Mouse (Mus musculus) limb, embryonic 10.5 days (tissue): ENCODE results near the gene Ncam1. TPM values are rescaled to one million over a fixed set of nuclear protein-coding genes. Genes with fewer than 3 reads are reported as not detected.

Source experiments
- DNase-seq: peaks from one replicate; pipeline ENCODE4 v3.0.0-alpha.2; 2017; ENCODE audit warnings: low spot score
- H3K27ac ChIP-seq: fragments of 300-500 bp; sonication (generic); 2 replicates; pipeline ENCODE4 v1.5.1; 2016; ENCODE audit warnings: mild to moderate bottlenecking
- H3K27me3 ChIP-seq: fragments of 300-500 bp; sonication (generic); 2 replicates; pipeline ENCODE4 v1.6.1; 2016; ENCODE audit warnings: low read depth, mild to moderate bottlenecking; ENCODE audit not compliant: poor library complexity, severe bottlenecking
- H3K36me3 ChIP-seq: fragments of 300-500 bp; sonication (generic); 2 replicates; pipeline ENCODE4 v1.6.1; 2016; ENCODE audit warnings: mild to moderate bottlenecking, moderate library complexity
- H3K4me1 ChIP-seq: fragments of 300-500 bp; sonication (generic); 2 replicates; pipeline ENCODE4 v1.6.1; 2016
- H3K4me3 ChIP-seq: fragments of 300-500 bp; sonication (generic); 2 replicates; pipeline ENCODE4 v1.5.1; 2016; ENCODE audit warnings: mild to moderate bottlenecking, moderate library complexity
- H3K9me3 ChIP-seq: fragments of 300-500 bp; sonication (generic); replicated peaks from 2 replicates; pipeline ENCODE4 v1.6.1; 2016; ENCODE audit warnings: mild to moderate bottlenecking
- WGBS: fragments of 180-500 bp; shearing (Covaris S2); methylation state at CpG from one replicate; pipeline ENCODE4 v1.1.7; 2016; 5-methylcytosine and 5-hydroxymethylcytosine counted together
- polyA plus RNA-seq: library from polyadenylated mRNA; unstranded; fragments of >200 nt; fragmentation: Nextera tagmentation; extraction: Ambion mirVana; gene quantifications from 2 replicates; pipeline ENCODE4 v1.2.1, GENCODE M21; 2016

Gene Ncam1
- polyA plus RNA-seq, 1 experiment from 2014 or later, result 27.9 TPM

- peaks cover 25% of the 10 kb centered on the region for H3K4me1 ChIP-seq
- peaks cover 12% of the 10 kb centered on the region; the same call in 1 of the 2 replicates for H3K27me3 ChIP-seq
- 58% methylated on average over 7 of the region's 7 CpGs for WGBS
Observed at GRCm38 (mm10) chr9:49594876-49595634, 203.7 kb downstream of the Ncam1 start.

GRCm38 (mm10) chr9:49593951-49594536 lies 204.7 kb downstream of the Ncam1 start:
- peaks cover 12% of the 10 kb centered on the region; the same call in 1 of the 2 replicates for H3K27me3 ChIP-seq
- no peaks in the 10 kb centered on the region for H3K36me3 ChIP-seq
- H3K4me3 ChIP-seq, result no peak overlapping the region
- DNase-seq, result peak; percentile 47
- H3K4me1 ChIP-seq, result peaks cover 25% of the 10 kb centered on the region
- WGBS, result 44% methylated on average over 10 of the region's 10 CpGs
- H3K9me3 ChIP-seq, result no peaks in the 10 kb centered on the region
- H3K27ac ChIP-seq, result no peak overlapping the region

More at GRCm38 (mm10) chr9:49594876-49595634, 203.7 kb downstream of the Ncam1 start:
- Histone ChIP-seq H3K27ac (no peak overlapping the region; the same call in 1 of the 2 replicates), H3K36me3 (no peaks in the 10 kb centered on the region), H3K9me3 (no peaks in the 10 kb centered on the region), H3K4me3 (no peak overlapping the region)
- DNase-seq, result no peak

- Histone ChIP-seq H3K27ac (no peak overlapping the region), H3K36me3 (no peaks in the 10 kb centered on the region), H3K27me3 (peaks cover 16% of the 10 kb centered on the region; the same call in 1 of the 2 replicates), H3K4me3 (no peak overlapping the region), H3K4me1 (peaks cover 25% of the 10 kb centered on the region), H3K9me3 (no peaks in the 10 kb centered on the region)
- no peak for DNase-seq
- WGBS, result 85% methylated on average over 2 of the region's 2 CpGs
Observed at GRCm38 (mm10) chr9:49592006-49592405, 206.7 kb downstream of the Ncam1 start.

GRCm38 (mm10) chr9:49590261-49590660 lies 208.5 kb downstream of the Ncam1 start:
- H3K4me3 ChIP-seq, result no peak overlapping the region
- no peak for DNase-seq
- peaks cover 16% of the 10 kb centered on the region; the same call in 1 of the 2 replicates for H3K27me3 ChIP-seq
- H3K36me3 ChIP-seq, result no peaks in the 10 kb centered on the region
- 81% methylated on average over 4 of the region's 4 CpGs for WGBS
- H3K9me3 ChIP-seq, result no peaks in the 10 kb centered on the region
- H3K27ac ChIP-seq, result no peak overlapping the region
- peaks cover 18% of the 10 kb centered on the region for H3K4me1 ChIP-seq

GRCm38 (mm10) chr9:49577136-49577535 lies 221.6 kb downstream of the Ncam1 start:
- Histone ChIP-seq H3K4me3 (no peak overlapping the region), H3K4me1 (peaks cover 7% of the 10 kb centered on the region), H3K36me3 (no peaks in the 10 kb centered on the region), H3K27me3 (no peaks in the 10 kb centered on the region), H3K9me3 (no peaks in the 10 kb centered on the region), H3K27ac (no peak overlapping the region)
- 97% methylated on average over 4 of the region's 4 CpGs for WGBS
- no peak for DNase-seq

GRCm38 (mm10) chr9:49571695-49572510 lies 226.8 kb downstream of the Ncam1 start:
- no peaks in the 10 kb centered on the region for H3K9me3 ChIP-seq
- DNase-seq, result peak; percentile 35
- WGBS, result 55% methylated on average over 9 of the region's 9 CpGs
- no peaks in the 10 kb centered on the region for H3K27me3 ChIP-seq
- H3K4me3 ChIP-seq, result no peak overlapping the region
- H3K36me3 ChIP-seq, result no peaks in the 10 kb centered on the region
- peaks cover 28% of the 10 kb centered on the region for H3K4me1 ChIP-seq
- H3K27ac ChIP-seq, result peak overlapping the region; percentile 66

GRCm38 (mm10) chr9:49570731-49571694 lies 227.7 kb downstream of the Ncam1 start:
- DNase-seq, result peak; percentile 57
- 44% methylated on average over 10 of the region's 10 CpGs for WGBS
- peaks cover 28% of the 10 kb centered on the region for H3K4me1 ChIP-seq
- H3K36me3 ChIP-seq, result no peaks in the 10 kb centered on the region
- H3K27ac ChIP-seq, result peak overlapping the region; percentile 66
- H3K27me3 ChIP-seq, result no peaks in the 10 kb centered on the region
- H3K4me3 ChIP-seq, result no peak overlapping the region
- H3K9me3 ChIP-seq, result no peaks in the 10 kb centered on the region

GRCm38 (mm10) chr9:49570033-49570660 lies 228.6 kb downstream of the Ncam1 start:
- Histone ChIP-seq H3K27ac (peak overlapping the region; percentile 66), H3K4me3 (no peak overlapping the region)
- no peak for DNase-seq

GRCm38 (mm10) chr9:49565846-49566245 lies 232.9 kb downstream of the Ncam1 start:
- DNase-seq, result no peak
- no peak overlapping the region for H3K27ac ChIP-seq
- H3K27me3 ChIP-seq, result no peaks in the 10 kb centered on the region
- no peak overlapping the region for H3K4me3 ChIP-seq
- peaks cover 9% of the 10 kb centered on the region for H3K4me1 ChIP-seq
- 86% methylated on average over 2 of the region's 2 CpGs for WGBS
- peaks cover 3% of the 10 kb centered on the region; the same call in 1 of the 2 replicates for H3K36me3 ChIP-seq
- no peaks in the 10 kb centered on the region for H3K9me3 ChIP-seq

More at GRCm38 (mm10) chr9:49570033-49570660, 228.6 kb downstream of the Ncam1 start:
- Histone ChIP-seq H3K27me3 (no peaks in the 10 kb centered on the region), H3K4me1 (peaks cover 28% of the 10 kb centered on the region), H3K36me3 (no peaks in the 10 kb centered on the region), H3K9me3 (no peaks in the 10 kb centered on the region)
- 57% methylated on average over 7 of the region's 7 CpGs for WGBS

- Histone ChIP-seq H3K4me3 (no peak overlapping the region), H3K4me1 (no peaks in the 10 kb centered on the region), H3K27ac (no peak overlapping the region), H3K27me3 (no peaks in the 10 kb centered on the region), H3K9me3 (no peaks in the 10 kb centered on the region), H3K36me3 (peaks cover 4% of the 10 kb centered on the region; the same call in 1 of the 2 replicates)
- no peak for DNase-seq
- 94% methylated on average over 2 of the region's 2 CpGs for WGBS
Observed at GRCm38 (mm10) chr9:49558941-49559340, 239.8 kb downstream of the Ncam1 start.

- Histone ChIP-seq H3K36me3 (no peaks in the 10 kb centered on the region), H3K27ac (no peak overlapping the region), H3K9me3 (no peaks in the 10 kb centered on the region), H3K4me1 (no peaks in the 10 kb centered on the region), H3K4me3 (no peak overlapping the region), H3K27me3 (no peaks in the 10 kb centered on the region)
- WGBS, result 81% methylated on average over 2 of the region's 2 CpGs
- no peak for DNase-seq
Observed at GRCm38 (mm10) chr9:49551353-49551752, 247.4 kb downstream of the Ncam1 start.
